Mouse (Mus musculus) bone marrow macrophage, adult 2 months (primary cell): ENCODE measurements around the gene Tdrd9. TPM values are rescaled to one million over a fixed set of nuclear protein-coding genes. Genes with fewer than 3 reads are reported as not detected.

Experiments
- H3K27ac ChIP-seq: 2 replicates; pipeline ENCODE4 v1.5.1; 2012; ENCODE audit warnings: low read depth, low read length; ENCODE audit not compliant: insufficient read depth
- H3K4me1 ChIP-seq: 2 replicates; pipeline ENCODE4 v1.6.1; 2012; ENCODE audit warnings: low read length; ENCODE audit not compliant: control insufficient read depth, insufficient read depth
- H3K4me3 ChIP-seq: 2 replicates; pipeline ENCODE4 v1.5.1; 2012; ENCODE audit warnings: mild to moderate bottlenecking, low read length, moderate library complexity; ENCODE audit not compliant: insufficient read depth
- CTCF ChIP-seq: IDR thresholded peaks from 2 replicates; pipeline ENCODE4 v1.5.1; 2012; ENCODE audit warnings: low read depth, mild to moderate bottlenecking, low read length, moderate library complexity
- POLR2A ChIP-seq: IDR thresholded peaks from 2 replicates; pipeline ENCODE4 v1.6.1; 2012; ENCODE audit warnings: mild to moderate bottlenecking, low read depth, low read length, borderline replicate concordance
- polyA plus RNA-seq: library from polyadenylated mRNA; stranded (reverse); fragments of >200 nt; gene quantifications from 2 replicates; pipeline ENCODE4 v1.2.4, GENCODE M21; 2012; ENCODE audit not compliant: missing spikeins, insufficient read depth, insufficient read length

The Tdrd9 gene
- polyA plus RNA-seq, 1 experiment = not detected

- Histone ChIP-seq H3K4me1 (peaks cover 11% of the 10 kb centered on the region), H3K4me3 (no peak overlapping the region), H3K27ac (peak overlapping the region; percentile 53)
- TF ChIP-seq POLR2A = no peak
- TF ChIP-seq CTCF = peak; percentile 79
These were observed 13.1 kb upstream of the Tdrd9 start for GRCm38 (mm10) chr12:111958101-111958865.

- peaks cover 9% of the 10 kb centered on the region for H3K4me1 ChIP-seq
These were observed 8.0 kb upstream of the Tdrd9 start for GRCm38 (mm10) chr12:111963339-111963738.

GRCm38 (mm10) chr12:111966683-111967173 is 4.6 kb upstream of the Tdrd9 start, which contains the start of gene Atp5mpl:
Gene Atp5mpl, minus strand, starts transcription at chr12:111966977.
- H3K4me3 ChIP-seq = peak within 1 kb of the TSS; percentile 97
- H3K4me1 ChIP-seq = 0 out of 2 replicates have a peak, but pooled peaks cover 6% of the 10 kb centered on the region
- H3K27ac ChIP-seq = peak within 1 kb of the TSS; percentile 84
- TF ChIP-seq POLR2A (no peak), CTCF (peak; percentile 49)

More at GRCm38 (mm10) chr12:111963339-111963738, 8.0 kb upstream of the Tdrd9 start:
- no peak for TF ChIP-seq POLR2A
- TF ChIP-seq CTCF = no peak
- no peak overlapping the region for H3K27ac ChIP-seq
- no peak overlapping the region for H3K4me3 ChIP-seq

DNA sequence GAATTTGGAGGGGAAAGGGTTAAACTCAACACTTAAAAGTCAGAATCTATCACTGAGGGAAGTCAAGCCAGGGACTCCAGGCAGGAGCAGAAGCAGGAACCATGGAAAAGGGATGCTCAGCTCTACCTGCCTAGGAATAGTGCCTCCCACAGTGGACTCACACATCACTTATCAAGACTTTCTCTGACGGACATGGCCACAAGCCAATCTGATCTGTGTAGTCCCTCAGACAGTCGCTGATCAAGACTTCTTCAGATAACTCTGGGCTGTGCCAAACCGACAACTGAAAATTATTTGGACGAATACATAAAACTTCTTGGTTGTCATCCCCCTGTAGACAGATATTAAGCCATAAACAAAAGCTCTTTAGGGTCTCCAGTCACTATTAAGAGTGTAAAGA is 1.3 kb upstream of the Tdrd9 start:
- Histone ChIP-seq H3K27ac (no peak overlapping the region), H3K4me3 (no peak overlapping the region), H3K4me1 (0 out of 2 replicates have a peak, but pooled peaks cover 6% of the 10 kb centered on the region)
- no peak for TF ChIP-seq CTCF
- TF ChIP-seq POLR2A = no peak

DNA sequence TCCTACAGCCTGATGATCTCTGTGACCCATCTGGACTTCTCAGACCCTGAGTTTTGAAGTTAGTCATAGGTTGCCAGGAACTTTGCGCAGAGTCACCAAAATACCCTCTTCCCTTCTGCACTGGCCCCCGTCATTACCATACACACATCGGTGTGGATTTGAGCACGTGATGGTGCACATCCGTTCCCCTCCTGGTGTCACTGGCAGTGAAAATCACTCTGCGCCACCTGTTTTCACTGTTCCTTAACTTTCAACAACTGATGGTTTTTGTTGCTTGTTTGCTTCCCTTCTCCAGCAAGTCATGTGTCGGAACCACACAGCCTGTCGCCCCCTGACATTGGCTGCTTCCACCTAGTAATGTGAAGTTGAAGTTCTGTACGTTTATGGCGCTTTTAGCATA is 1.1 kb downstream of the Tdrd9 start:
- TF ChIP-seq POLR2A (no peak), CTCF (no peak)
- Histone ChIP-seq H3K4me1 (no peaks in the 10 kb centered on the region), H3K27ac (no peak overlapping the region), H3K4me3 (no peak overlapping the region)

DNA sequence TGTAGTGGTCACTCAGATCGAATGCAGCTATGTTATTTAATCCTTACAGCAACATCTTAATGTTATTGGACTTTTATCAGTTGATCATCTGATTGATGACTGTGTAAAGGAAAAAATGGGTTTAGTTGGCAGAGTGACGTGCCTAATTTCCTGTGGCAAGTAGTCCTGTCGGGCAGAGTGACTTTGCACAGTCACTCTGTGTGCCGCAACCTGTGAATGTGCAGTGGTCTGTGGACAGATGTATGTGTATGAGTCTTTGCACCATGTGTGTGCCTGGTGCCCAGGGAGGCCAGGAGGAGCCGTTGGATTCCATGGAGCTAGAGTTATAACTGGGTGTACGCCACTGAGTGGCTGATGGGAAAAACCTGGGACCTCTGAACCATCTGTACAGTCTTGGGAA is 3.2 kb downstream of the Tdrd9 start:
- H3K4me1 ChIP-seq = no peaks in the 10 kb centered on the region
- H3K27ac ChIP-seq = no peak overlapping the region
- no peak overlapping the region for H3K4me3 ChIP-seq
- TF ChIP-seq POLR2A (no peak), CTCF (no peak)

DNA sequence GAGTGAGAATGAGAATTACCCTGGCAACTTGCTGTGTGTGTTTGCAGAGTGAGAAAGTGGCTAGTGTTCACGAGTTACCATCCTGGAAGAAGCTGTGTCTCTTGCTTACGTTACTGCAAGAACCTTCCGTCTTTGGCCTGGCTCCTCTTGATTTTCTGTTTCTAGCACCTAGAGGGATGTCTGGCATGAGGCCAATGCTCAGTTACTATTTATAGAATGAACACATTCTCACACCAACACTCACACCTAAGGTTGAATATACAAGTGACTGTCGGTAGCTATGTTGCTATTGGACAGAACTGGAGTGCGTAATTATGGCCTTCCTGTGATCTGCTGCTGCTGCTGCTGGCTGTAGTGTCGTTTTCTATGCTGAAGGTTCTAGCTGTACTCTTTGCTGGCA is 5.8 kb downstream of the Tdrd9 start:
- H3K27ac ChIP-seq = no peak overlapping the region
- no peak for TF ChIP-seq CTCF
- no peak for TF ChIP-seq POLR2A

GRCm38 (mm10) chr12:111978274-111978673 is 6.9 kb downstream of the Tdrd9 start:
- no peak overlapping the region for H3K27ac ChIP-seq
- no peak overlapping the region for H3K4me3 ChIP-seq
- TF ChIP-seq CTCF (no peak), POLR2A (no peak)
- H3K4me1 ChIP-seq = no peaks in the 10 kb centered on the region

More for the DNA sequence above, 5.8 kb downstream of the Tdrd9 start:
- H3K4me1 ChIP-seq = no peaks in the 10 kb centered on the region
- no peak overlapping the region for H3K4me3 ChIP-seq

DNA sequence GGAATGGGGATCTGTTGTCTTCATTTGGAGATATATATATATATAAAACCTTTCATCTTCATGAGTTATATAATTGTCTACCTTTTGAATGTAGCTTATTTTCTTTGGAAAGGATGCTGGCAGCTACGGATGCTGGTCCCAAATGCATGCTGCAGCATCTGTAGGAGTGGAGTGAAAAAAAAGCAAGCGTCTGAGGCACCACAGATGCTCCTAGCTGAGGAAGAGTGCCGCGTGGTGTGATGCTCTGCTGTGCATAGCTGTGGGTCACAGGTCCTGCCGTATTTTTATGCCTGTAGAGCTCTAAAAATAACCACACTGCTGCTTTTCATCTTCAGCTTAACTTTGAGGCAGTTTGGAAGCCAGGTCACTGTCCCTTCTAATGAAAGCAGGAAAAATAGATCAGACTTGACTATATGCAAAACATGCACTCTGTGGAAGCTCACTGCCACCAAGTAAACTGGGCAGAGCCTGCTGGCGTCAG is 9.6 kb downstream of the Tdrd9 start, which contains the start of gene Rd3l:
Gene Rd3l (minus strand): TSS at position 431 of the 481 bp plus-strand sequence.
- Histone ChIP-seq H3K27ac (no peak within 1 kb of the TSS), H3K4me3 (no peak within 1 kb of the TSS), H3K4me1 (no peaks in the 10 kb centered on the region)
- TF ChIP-seq POLR2A = no peak
- no peak for TF ChIP-seq CTCF

GRCm38 (mm10) chr12:111981831-111982230 is 10.5 kb downstream of the Tdrd9 start:
- Histone ChIP-seq H3K27ac (no peak overlapping the region), H3K4me3 (no peak overlapping the region), H3K4me1 (no peaks in the 10 kb centered on the region)
- TF ChIP-seq POLR2A = no peak
- no peak for TF ChIP-seq CTCF
